Mouse (Mus musculus): ENCODE data around the gene H6pd.
"Not testable (repeated sequence)": the region's sequence is repeated elsewhere in the genome, so short reads cannot be mapped to it uniquely, and the experiment has no call there.

Gene H6pd

GRCm38 (mm10) chr4:150008853-150009586, at the start of gene H6pd:
Gene H6pd, minus strand, starts transcription at chr4:150009023.
- peak; percentile 88 for DNase-seq (ENCODE audit: low spot score)

- DNase-seq (ENCODE audit: low spot score), result no peak
Observed at GRCm38 (mm10) chr4:150057722-150058121, 48.9 kb upstream of the H6pd start.

GRCm38 (mm10) chr4:150056171-150056570, 47.3 kb upstream of the H6pd start:
- DNase-seq (ENCODE audit: low spot score), result no peak

- no peak for DNase-seq (ENCODE audit: low spot score)
Observed at GRCm38 (mm10) chr4:150052380-150052779, 43.6 kb upstream of the H6pd start.

GRCm38 (mm10) chr4:150051514-150051913, 42.7 kb upstream of the H6pd start:
- DNase-seq (ENCODE audit: low spot score), result no peak

- no peak for DNase-seq (ENCODE audit: low spot score)
Observed at GRCm38 (mm10) chr4:150049564-150050226, 40.9 kb upstream of the H6pd start.

- DNase-seq (ENCODE audit: low spot score), result no peak
Observed at GRCm38 (mm10) chr4:150049157-150049513, 40.3 kb upstream of the H6pd start.

- DNase-seq (ENCODE audit: low spot score), result no peak
Observed at GRCm38 (mm10) chr4:150048478-150049156, 39.8 kb upstream of the H6pd start.

GRCm38 (mm10) chr4:150048038-150048437, 39.2 kb upstream of the H6pd start:
- no peak for DNase-seq (ENCODE audit: low spot score)

- DNase-seq (ENCODE audit: low spot score), result no peak
Observed at GRCm38 (mm10) chr4:150043591-150043990, 34.8 kb upstream of the H6pd start.

- no peak for DNase-seq (ENCODE audit: low spot score)
Observed at GRCm38 (mm10) chr4:150041346-150042110, 32.7 kb upstream of the H6pd start.

- DNase-seq (ENCODE audit: low spot score), result not testable (repeated sequence)
Observed at GRCm38 (mm10) chr4:150040856-150041255, 32.0 kb upstream of the H6pd start.

- DNase-seq (ENCODE audit: low spot score), result no peak
Observed at GRCm38 (mm10) chr4:150040003-150040581, 31.3 kb upstream of the H6pd start.

GRCm38 (mm10) chr4:150038533-150038932, 29.7 kb upstream of the H6pd start:
- DNase-seq (ENCODE audit: low spot score), result no peak

GRCm38 (mm10) chr4:150036094-150036493, 27.3 kb upstream of the H6pd start:
- no peak for DNase-seq (ENCODE audit: low spot score)

- peak; percentile 94 for DNase-seq (ENCODE audit: low spot score)
Observed at GRCm38 (mm10) chr4:150035280-150035679, 26.5 kb upstream of the H6pd start.

GRCm38 (mm10) chr4:150033261-150033671, 24.4 kb upstream of the H6pd start:
- no peak for DNase-seq (ENCODE audit: low spot score)

- no peak for DNase-seq (ENCODE audit: low spot score)
Observed at GRCm38 (mm10) chr4:150031234-150031890, 22.5 kb upstream of the H6pd start.

GRCm38 (mm10) chr4:150030449-150031233, 21.8 kb upstream of the H6pd start:
- no peak for DNase-seq (ENCODE audit: low spot score)

- DNase-seq (ENCODE audit: low spot score), result no peak
Observed at GRCm38 (mm10) chr4:150029885-150030284, 21.1 kb upstream of the H6pd start.

GRCm38 (mm10) chr4:150023518-150023917, 14.7 kb upstream of the H6pd start:
- DNase-seq (ENCODE audit: low spot score), result no peak
